Mouse (Mus musculus) ES-Bruce4 (cell line): ENCODE results near the gene Bmp8b.

ENCODE experiments used
- CTCF ChIP-seq: IDR thresholded peaks from one replicate; pipeline ENCODE4 v1.8.1; 2011; ENCODE audit warnings: low read depth, low read length
- EP300 ChIP-seq: IDR thresholded peaks from 2 replicates; pipeline ENCODE4 v1.6.1; 2011; ENCODE audit warnings: low read depth, low read length; ENCODE audit not compliant: insufficient read depth
- POLR2A ChIP-seq: IDR thresholded peaks from one replicate; pipeline ENCODE4 v1.8.1; 2011; ENCODE audit warnings: low read length; ENCODE audit not compliant: insufficient read depth

DNA sequence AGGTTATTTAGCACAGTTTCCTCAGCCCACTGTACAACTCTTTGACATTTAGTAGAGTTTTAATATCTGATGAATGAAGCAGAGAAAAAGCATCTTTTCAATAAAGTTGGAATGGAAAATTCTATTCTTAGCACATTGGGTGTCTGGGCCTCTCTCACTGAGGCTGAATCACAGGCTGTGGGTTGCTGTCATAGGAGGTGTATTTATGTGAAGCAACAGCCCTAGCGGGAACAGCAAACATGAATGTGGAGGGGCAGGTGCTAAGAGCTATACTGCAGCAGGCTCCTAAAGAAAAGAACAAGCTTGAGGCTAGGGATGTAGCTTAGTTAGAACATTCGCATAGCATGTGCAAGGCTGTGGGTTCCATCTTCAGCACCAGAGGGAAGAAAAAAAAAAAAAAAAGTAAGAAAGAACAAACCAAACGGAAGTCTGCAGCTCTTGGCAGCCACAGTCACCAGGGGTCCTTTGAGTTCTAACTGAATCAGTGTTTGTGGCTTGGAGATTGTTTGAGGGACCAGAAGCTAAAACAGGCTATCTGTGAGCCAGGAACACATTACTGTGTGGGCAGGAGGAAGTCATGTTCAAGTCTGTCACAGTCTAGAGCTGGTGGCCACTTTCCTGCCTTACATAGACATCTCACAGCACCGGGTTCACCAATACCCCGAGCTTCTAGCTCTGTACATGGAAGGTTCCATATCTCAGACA, 42.6 kb downstream of the Bmp8b start:
- TF ChIP-seq CTCF (no peak), POLR2A (no peak), EP300 (no peak)
